Mouse (Mus musculus): ENCODE data around the gene Tarsl2.

DNA sequence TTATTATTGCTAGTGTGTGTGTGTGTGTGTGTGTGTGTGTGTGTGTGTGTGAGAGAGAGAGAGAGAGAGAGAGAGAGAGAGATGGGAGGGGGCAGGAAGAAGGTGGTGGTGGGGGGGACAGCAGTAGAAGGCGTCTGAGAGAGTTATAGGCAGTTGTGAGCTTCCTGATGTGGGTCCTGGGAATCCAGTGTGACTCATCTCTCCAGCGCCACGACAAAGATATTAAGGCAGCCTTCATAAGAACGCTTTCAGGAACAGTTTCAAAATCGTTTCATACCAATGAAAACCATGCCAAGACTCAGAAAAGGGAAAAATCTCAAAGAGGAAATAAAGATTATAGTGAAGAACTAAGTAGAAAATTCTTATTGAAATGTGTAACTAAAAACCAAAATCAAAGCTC lies 36.5 kb downstream of the Tarsl2 start:
- TF ChIP-seq CTCF (IDR thresholded peaks at IDR 0.05; ENCODE audit: borderline replicate concordance, insufficient read depth, low read depth, low read length), result no peak
- no peak for TF ChIP-seq POLR2A (IDR thresholded peaks at IDR 0.05; ENCODE audit: borderline replicate concordance, insufficient read depth, low read length)
